Mouse (Mus musculus): ENCODE data around the gene Acad10.

DNA sequence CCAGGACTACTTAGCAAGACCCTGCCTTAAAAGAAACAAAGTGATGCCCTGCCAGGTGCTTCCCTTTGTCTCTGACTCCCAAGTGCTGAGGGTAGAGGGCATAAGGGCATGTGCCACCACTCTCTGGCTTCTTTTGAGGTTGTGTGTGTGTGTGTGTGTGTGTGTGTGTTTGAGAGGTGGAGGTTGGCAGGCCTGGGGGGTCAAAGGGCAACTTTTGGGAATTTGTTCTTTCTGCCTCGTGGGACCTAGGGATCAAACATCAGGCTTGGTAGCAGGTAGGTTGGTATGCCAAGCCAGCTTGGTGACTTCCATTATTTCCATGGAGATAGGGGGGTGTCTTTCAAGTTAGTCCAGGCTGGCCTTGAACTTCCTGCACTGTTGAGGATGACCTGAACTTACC lies 43.0 kb upstream of the Acad10 start:
- TF ChIP-seq CTCF (conservative IDR thresholded peaks at IDR 0.05; ENCODE audit: low read length) (no peak), POU5F1 (IDR thresholded peaks at IDR 0.05; ENCODE audit: borderline replicate concordance, low read length) (no peak), NANOG (IDR thresholded peaks at IDR 0.05; ENCODE audit: borderline replicate concordance, low read length) (no peak)

Data from E14TG2a.4 (cell line).